Mouse (Mus musculus) C2C12 (cell line): Measurements from ENCODE around the gene Mtx1. TPM values are rescaled to one million over a fixed set of nuclear protein-coding genes. Genes with fewer than 3 reads are reported as not detected.

Experiments used
- H3K27me3 ChIP-seq: one replicate; pipeline ENCODE4 v1.6.1; 2011; ENCODE audit not compliant: control insufficient read depth, insufficient read depth, insufficient read length
- H3K36me3 ChIP-seq: one replicate; pipeline ENCODE4 v1.6.1; 2011; ENCODE audit not compliant: control insufficient read depth, insufficient read depth
- H3K4me3 ChIP-seq: one replicate; pipeline ENCODE4 v1.5.1; 2011; ENCODE audit warnings: mild to moderate bottlenecking, control low read depth; ENCODE audit not compliant: poor library complexity, insufficient read depth, severe bottlenecking
- H3K79me2 ChIP-seq: one replicate; pipeline ENCODE4 v1.6.1; 2011; ENCODE audit not compliant: control insufficient read depth, insufficient read depth
- H3K79me3 ChIP-seq: one replicate; pipeline ENCODE4 v1.6.1; 2011; ENCODE audit warnings: low read depth, control low read depth
- H3ac ChIP-seq: one replicate; pipeline ENCODE3; 2011; ENCODE audit warnings: low read depth; ENCODE audit not compliant: control insufficient read depth, insufficient read length
- CEBPB ChIP-seq: IDR thresholded peaks from one replicate; pipeline ENCODE4 v1.6.1; 2011; ENCODE audit warnings: low read depth, mild to moderate bottlenecking, control low read depth, moderate library complexity
- CTCF ChIP-seq: IDR thresholded peaks from one replicate; pipeline ENCODE4 v1.5.1; 2011; ENCODE audit not compliant: control insufficient read depth, insufficient read depth, insufficient read length
- FOSL1 ChIP-seq: IDR thresholded peaks from one replicate; pipeline ENCODE4 v1.8.0; 2011; ENCODE audit warnings: mild to moderate bottlenecking, low read length; ENCODE audit not compliant: poor library complexity, insufficient read depth, severe bottlenecking
- MAX ChIP-seq: IDR thresholded peaks from one replicate; pipeline ENCODE4 v1.6.1; 2011; ENCODE audit warnings: mild to moderate bottlenecking, control low read depth
- MYOD1 ChIP-seq: IDR thresholded peaks from one replicate; pipeline ENCODE4 v1.6.1; 2011; ENCODE audit warnings: low read depth; ENCODE audit not compliant: control insufficient read depth, insufficient read length
- MYOG ChIP-seq: IDR thresholded peaks from one replicate; pipeline ENCODE4 v1.6.1; 2011; ENCODE audit not compliant: control insufficient read depth, insufficient read length; ENCODE audit errors: extremely low read depth
- USF1 ChIP-seq: IDR thresholded peaks from one replicate; pipeline ENCODE4 v1.6.1; 2011; ENCODE audit warnings: low read depth, mild to moderate bottlenecking, control low read depth, moderate library complexity
- polyA plus RNA-seq: library from polyadenylated mRNA; unstranded; fragments of >200 nt; fragmentation: generic; extraction: Trizol; gene quantifications from one replicate; pipeline ENCODE4 v1.2.1, GENCODE M21; 2012; ENCODE audit warnings: missing spikeins

Mtx1 gene
- polyA plus RNA-seq, 1 experiment: 248 TPM

GRCm38 (mm10) chr3:89175544-89175943, 51.3 kb downstream of the Mtx1 start:
- no peak overlapping the region for H3ac ChIP-seq
- TF ChIP-seq CTCF (no peak), MYOD1 (no peak), FOSL1 (no peak), USF1 (no peak), MYOG (no peak), CEBPB (no peak), MAX (no peak)

GRCm38 (mm10) chr3:89174844-89175243, 52.0 kb downstream of the Mtx1 start:
- H3K79me3 ChIP-seq: peaks cover 13% of the 10 kb centered on the region
- TF ChIP-seq CEBPB (no peak), CTCF (no peak), USF1 (no peak), MYOG (no peak), MAX (no peak), FOSL1 (no peak), MYOD1 (no peak)
- no peaks in the 10 kb centered on the region for H3K27me3 ChIP-seq
- no peak overlapping the region for H3K4me3 ChIP-seq
- H3ac ChIP-seq: no peak overlapping the region
- peaks cover 22% of the 10 kb centered on the region for H3K79me2 ChIP-seq
- H3K36me3 ChIP-seq: peaks cover 79% of the 10 kb centered on the region

More at GRCm38 (mm10) chr3:89175544-89175943, 51.3 kb downstream of the Mtx1 start:
- no peaks in the 10 kb centered on the region for H3K27me3 ChIP-seq
- H3K36me3 ChIP-seq: peaks cover 79% of the 10 kb centered on the region
- H3K79me2 ChIP-seq: peaks cover 22% of the 10 kb centered on the region
- peaks cover 13% of the 10 kb centered on the region for H3K79me3 ChIP-seq
- H3K4me3 ChIP-seq: no peak overlapping the region

GRCm38 (mm10) chr3:89166945-89167344, 59.9 kb downstream of the Mtx1 start:
- no peak overlapping the region for H3K4me3 ChIP-seq
- TF ChIP-seq CEBPB: no peak
- no peak for TF ChIP-seq MAX
- TF ChIP-seq FOSL1: no peak
- no peak for TF ChIP-seq MYOD1
- TF ChIP-seq CTCF: no peak
- TF ChIP-seq USF1: no peak
- TF ChIP-seq MYOG: no peak
- no peak overlapping the region for H3ac ChIP-seq
- H3K79me3 ChIP-seq: peaks cover 20% of the 10 kb centered on the region
- peaks cover 55% of the 10 kb centered on the region for H3K36me3 ChIP-seq
- H3K27me3 ChIP-seq: no peaks in the 10 kb centered on the region
- peaks cover 37% of the 10 kb centered on the region for H3K79me2 ChIP-seq

- H3K79me3 ChIP-seq: peaks cover 20% of the 10 kb centered on the region
- peak overlapping the region; percentile 60 for H3K4me3 ChIP-seq
- TF ChIP-seq MYOD1: no peak
- no peak for TF ChIP-seq MAX
- TF ChIP-seq USF1: no peak
- no peak for TF ChIP-seq FOSL1
- TF ChIP-seq CTCF: no peak
- no peak for TF ChIP-seq CEBPB
- no peak for TF ChIP-seq MYOG
- peaks cover 40% of the 10 kb centered on the region for H3K36me3 ChIP-seq
- H3K27me3 ChIP-seq: no peaks in the 10 kb centered on the region
- peak overlapping the region; percentile 89 for H3ac ChIP-seq
- peaks cover 37% of the 10 kb centered on the region for H3K79me2 ChIP-seq
Observed at GRCm38 (mm10) chr3:89165268-89165870, 61.5 kb downstream of the Mtx1 start.

GRCm38 (mm10) chr3:89164506-89165267, 62.2 kb downstream of the Mtx1 start, which contains the start of gene Clk2:
Gene Clk2, plus strand, starts transcription at chr3:89164795.
- H3K79me3 ChIP-seq: peaks cover 20% of the 10 kb centered on the region
- peak within 1 kb of the TSS; percentile 60 for H3K4me3 ChIP-seq
- peaks cover 33% of the 10 kb centered on the region for H3K36me3 ChIP-seq
- H3K79me2 ChIP-seq: peaks cover 37% of the 10 kb centered on the region
- peak within 1 kb of the TSS; percentile 89 for H3ac ChIP-seq
- H3K27me3 ChIP-seq: no peaks in the 10 kb centered on the region
- TF ChIP-seq MYOD1: no peak
- no peak for TF ChIP-seq FOSL1
- TF ChIP-seq CTCF: no peak
- TF ChIP-seq USF1: peak; percentile 45
- no peak for TF ChIP-seq MAX
